Mouse (Mus musculus) CH12.LX (cell line): ENCODE data around the gene Eif4g3.

ENCODE experiments used
- CTCF ChIP-seq, 2 experiments: IDR thresholded peaks in 1 of 2; conservative IDR thresholded peaks in 1 of 2; 2 replicates each; pipeline ENCODE4 v1.5.1; 2011 to 2012; ENCODE audit warnings: low read depth in 2 of 2, low read length in 2 of 2, improper control_type of control experiment in 1 of 2, inconsistent platforms in 1 of 2, mild to moderate bottlenecking in 1 of 2, moderate library complexity in 1 of 2
- ELF1 ChIP-seq: IDR thresholded peaks from 2 replicates; pipeline ENCODE4 v1.6.1; 2014; ENCODE audit warnings: low read depth, mild to moderate bottlenecking, inconsistent platforms, low read length, improper control_type of control experiment
- GABPA ChIP-seq: IDR thresholded peaks from 2 replicates; pipeline ENCODE4 v1.6.1; 2012; ENCODE audit warnings: low read depth, low read length, improper control_type of control experiment, inconsistent platforms; ENCODE audit not compliant: insufficient replicate concordance
- SMC3 ChIP-seq: IDR thresholded peaks from 2 replicates; pipeline ENCODE4 v1.6.1; 2011; ENCODE audit warnings: low read depth, low read length, improper control_type of control experiment
- UBTF ChIP-seq: IDR thresholded peaks from 2 replicates; pipeline ENCODE4 v1.6.1; 2012; ENCODE audit warnings: low read depth, mild to moderate bottlenecking, inconsistent platforms, low read length, improper control_type of control experiment, moderate library complexity
- ZKSCAN1 ChIP-seq: IDR thresholded peaks from 2 replicates; pipeline ENCODE4 v1.6.1; 2012; ENCODE audit warnings: low read depth, inconsistent platforms, low read length, improper control_type of control experiment, borderline replicate concordance

GRCm38 (mm10) chr4:138079234-138079633 lies 86.4 kb downstream of the Eif4g3 start:
- TF ChIP-seq UBTF = no peak
- no peak for TF ChIP-seq ZKSCAN1
- TF ChIP-seq GABPA = no peak
- no peak for TF ChIP-seq ELF1
- no peak for TF ChIP-seq CTCF (conservative IDR thresholded peaks at IDR 0.05 in 1 of 2, IDR thresholded peaks at IDR 0.05 in 1 of 2; ENCODE audit: low read depth in 2 of 2, low read length in 2 of 2)
- no peak for TF ChIP-seq SMC3
